Mouse (Mus musculus): ENCODE data around the gene L3mbtl1. TPM values are rescaled to one million over a fixed set of nuclear protein-coding genes. Genes with fewer than 3 reads are reported as not detected.

Gene L3mbtl1
- total and polyA plus RNA-seq, 3 experiments = 0.04 to 0.31 TPM; not detected in 1

DNA sequence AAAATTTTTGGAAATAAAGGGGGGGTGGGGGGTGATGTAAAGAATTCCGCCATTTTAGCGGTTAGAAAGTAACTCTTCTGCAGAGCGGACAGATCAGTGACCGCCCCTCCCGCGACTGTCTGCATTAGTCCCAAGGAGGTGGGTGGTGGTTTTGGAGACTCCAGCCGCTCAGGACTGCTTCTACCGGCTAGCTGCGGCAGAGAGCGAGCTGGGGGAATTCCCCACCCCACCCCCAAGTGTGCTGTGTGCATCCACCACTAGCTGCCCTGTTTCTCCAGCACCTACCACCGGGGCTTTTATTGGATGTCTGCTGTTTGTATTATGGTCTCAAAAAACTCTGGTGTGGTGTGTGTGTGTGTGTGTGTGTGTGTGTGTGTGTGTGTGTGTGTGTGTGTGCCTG is 659 bp downstream of the L3mbtl1 start:
- Histone ChIP-seq H3K27ac (ENCODE audit: control insufficient read depth, low read depth, low read length) (no peak overlapping the region), H3K9ac (ENCODE audit: control insufficient read depth, low read depth, low read length, poor library complexity, severe bottlenecking) (no peak overlapping the region), H3K27me3 (ENCODE audit: control insufficient read depth in 1 of 2, insufficient read depth in 2 of 2, low read length in 2 of 2) (no peaks in the 10 kb centered on the region), H3K79me2 (ENCODE audit: control insufficient read depth, insufficient read depth, low read length, poor library complexity) (no peaks in the 10 kb centered on the region), H3K9me3 (replicated peaks; ENCODE audit: insufficient read depth, low read length) (no peaks in the 10 kb centered on the region), H3K4me3 (ENCODE audit: control insufficient read depth in 1 of 2, insufficient read depth in 1 of 2, low read depth in 2 of 2, low read length in 2 of 2) (no peak overlapping the region), H3K36me3 (ENCODE audit: control insufficient read depth in 1 of 2, insufficient read depth in 2 of 2, low read length in 2 of 2) (peaks cover 0 to 1% of the 10 kb centered on the region in 2 experiments; a peak in 1 of 4 replicates), H3K4me1 (ENCODE audit: control insufficient read depth in 1 of 2, insufficient read depth in 2 of 2, low read length in 2 of 2) (no peaks in the 10 kb centered on the region)
- TF ChIP-seq NRF1 (IDR thresholded peaks at IDR 0.05; ENCODE audit: insufficient read depth, low read depth, low read length, poor library complexity, severe bottlenecking) (no peak), MEF2A (IDR thresholded peaks at IDR 0.05; ENCODE audit: extremely low read depth, insufficient replicate concordance, low read depth, low read length, poor library complexity, severe bottlenecking) (no peak), TBP (IDR thresholded peaks at IDR 0.05; ENCODE audit: low read depth, low read length) (no peak)
- no peak for DNase-seq (ENCODE audit: low read depth, low spot score)

DNA sequence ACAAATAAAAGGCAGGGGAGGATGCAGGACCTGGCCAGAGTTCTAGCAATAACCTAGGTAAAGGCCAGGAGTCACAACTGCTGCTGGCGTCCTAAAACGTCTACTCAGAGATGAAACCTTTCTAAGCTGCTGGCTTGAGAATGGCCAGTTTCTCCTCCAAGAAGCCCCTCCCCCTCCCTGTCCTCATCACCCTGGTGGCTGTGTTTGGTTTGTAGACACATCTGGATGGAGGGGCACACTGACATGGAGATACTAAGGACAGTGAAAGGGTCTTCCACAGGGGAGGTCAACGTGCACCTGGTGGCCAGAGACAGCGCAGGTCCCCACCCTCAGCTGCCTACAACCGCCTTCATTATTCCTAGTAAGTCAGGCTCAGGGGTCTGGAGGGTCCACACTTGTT is 3.7 kb downstream of the L3mbtl1 start:
- no peaks in the 10 kb centered on the region for H3K4me1 ChIP-seq (ENCODE audit: control insufficient read depth in 1 of 2, insufficient read depth in 2 of 2, low read length in 2 of 2)
- no peaks in the 10 kb centered on the region for H3K9me3 ChIP-seq (replicated peaks; ENCODE audit: insufficient read depth, low read length)
- no peak overlapping the region for H3K4me3 ChIP-seq (ENCODE audit: control insufficient read depth in 1 of 2, insufficient read depth in 1 of 2, low read depth in 2 of 2, low read length in 2 of 2)
- H3K79me2 ChIP-seq (ENCODE audit: control insufficient read depth, insufficient read depth, low read length, poor library complexity) = no peaks in the 10 kb centered on the region
- no peak overlapping the region for H3K27ac ChIP-seq (ENCODE audit: control insufficient read depth, low read depth, low read length)
- no peak overlapping the region for H3K9ac ChIP-seq (ENCODE audit: control insufficient read depth, low read depth, low read length, poor library complexity, severe bottlenecking)
- H3K36me3 ChIP-seq (ENCODE audit: control insufficient read depth in 1 of 2, insufficient read depth in 2 of 2, low read length in 2 of 2) = no peaks in the 10 kb centered on the region
- no peak for DNase-seq (ENCODE audit: low read depth, low spot score)
- TF ChIP-seq HCFC1 (IDR thresholded peaks at IDR 0.05; ENCODE audit: low read depth, low read length) = no peak
- TF ChIP-seq MAFK (IDR thresholded peaks at IDR 0.05; ENCODE audit: borderline replicate concordance, low read depth, low read length) = no peak
- no peak for TF ChIP-seq ZC3H11A (IDR thresholded peaks at IDR 0.05; ENCODE audit: low read depth, low read length)
- TF ChIP-seq GATA1 (IDR thresholded peaks at IDR 0.05; ENCODE audit: low read depth, low read length) = no peak
- no peak for TF ChIP-seq MYC (IDR thresholded peaks at IDR 0.05; ENCODE audit: low read depth, low read length)
- no peak for TF ChIP-seq TAL1 (IDR thresholded peaks at IDR 0.05; ENCODE audit: low read length)
- TF ChIP-seq ZKSCAN1 (IDR thresholded peaks at IDR 0.05; ENCODE audit: low read depth, low read length) = no peak
- no peak for TF ChIP-seq ZNF384 (IDR thresholded peaks at IDR 0.05; ENCODE audit: low read depth, low read length)
- TF ChIP-seq TCF12 (IDR thresholded peaks at IDR 0.05; ENCODE audit: low read depth, low read length) = no peak
- no peak for TF ChIP-seq ELF1 (IDR thresholded peaks at IDR 0.05; ENCODE audit: low read depth, low read length)
- no peak for TF ChIP-seq JUND (IDR thresholded peaks at IDR 0.05; ENCODE audit: low read depth, low read length)
- no peak for TF ChIP-seq POLR2AphosphoS5 (IDR thresholded peaks at IDR 0.05; ENCODE audit: borderline replicate concordance, low read depth, low read length)
- H3K27me3 ChIP-seq (ENCODE audit: control insufficient read depth in 1 of 2, insufficient read depth in 2 of 2, low read length in 2 of 2) = no peaks in the 10 kb centered on the region

DNA sequence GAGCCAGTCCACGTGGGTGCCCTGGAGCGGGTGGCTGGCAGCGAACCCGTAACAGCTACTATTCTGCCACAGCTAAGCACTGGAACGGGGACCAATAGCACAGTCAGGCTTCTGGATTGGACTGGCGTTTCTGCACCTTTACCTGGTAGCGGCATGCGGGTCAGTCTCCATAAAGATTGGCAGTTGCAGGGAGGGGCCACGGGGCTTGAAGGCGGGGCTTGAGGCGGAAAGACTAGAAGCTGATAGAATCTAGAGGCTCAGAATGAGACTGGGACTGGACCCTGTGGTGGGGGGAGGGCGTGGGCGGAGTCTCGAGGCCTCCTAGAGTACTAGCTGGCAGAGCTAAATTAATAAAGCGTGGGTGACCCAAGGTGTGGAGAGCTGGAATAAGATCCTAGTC is 4.5 kb downstream of the L3mbtl1 start:
- no peaks in the 10 kb centered on the region for H3K27me3 ChIP-seq (ENCODE audit: control insufficient read depth in 1 of 2, insufficient read depth in 2 of 2, low read length in 2 of 2)
- DNase-seq (ENCODE audit: low read depth, low spot score) = no peak
- no peaks in the 10 kb centered on the region for H3K36me3 ChIP-seq (ENCODE audit: control insufficient read depth in 1 of 2, insufficient read depth in 2 of 2, low read length in 2 of 2)
- no peak overlapping the region for H3K9ac ChIP-seq (ENCODE audit: control insufficient read depth, low read depth, low read length, poor library complexity, severe bottlenecking)
- no peak overlapping the region for H3K27ac ChIP-seq (ENCODE audit: control insufficient read depth, low read depth, low read length)
- H3K79me2 ChIP-seq (ENCODE audit: control insufficient read depth, insufficient read depth, low read length, poor library complexity) = no peaks in the 10 kb centered on the region
- no peaks in the 10 kb centered on the region for H3K9me3 ChIP-seq (replicated peaks; ENCODE audit: insufficient read depth, low read length)
- H3K4me3 ChIP-seq (ENCODE audit: control insufficient read depth in 1 of 2, insufficient read depth in 1 of 2, low read depth in 2 of 2, low read length in 2 of 2) = no peak overlapping the region
- H3K4me1 ChIP-seq (ENCODE audit: control insufficient read depth in 1 of 2, insufficient read depth in 2 of 2, low read length in 2 of 2) = no peaks in the 10 kb centered on the region
- TF ChIP-seq ELF1 (IDR thresholded peaks at IDR 0.05; ENCODE audit: low read depth, low read length) (no peak), MAX (IDR thresholded peaks at IDR 0.05; ENCODE audit: low read length) (no peak), USF2 (IDR thresholded peaks at IDR 0.05; ENCODE audit: borderline replicate concordance in 1 of 2, insufficient read depth in 1 of 2, low read depth in 1 of 2, low read length in 2 of 2) (no peak), POLR2A (IDR thresholded peaks at IDR 0.05; ENCODE audit: control insufficient read depth in 1 of 2, insufficient read depth in 1 of 2, low read depth in 1 of 2, low read length in 2 of 2, poor library complexity in 1 of 2) (no peak), POLR2AphosphoS2 (IDR thresholded peaks at IDR 0.05; ENCODE audit: low read length) (no peak), UBTF (IDR thresholded peaks at IDR 0.05; ENCODE audit: borderline replicate concordance, insufficient read depth, low read depth, low read length) (no peak), TCF12 (IDR thresholded peaks at IDR 0.05; ENCODE audit: low read depth, low read length) (no peak), EP300 (IDR thresholded peaks at IDR 0.05; ENCODE audit: low read depth in 1 of 2, low read length in 2 of 2) (no peak), USF1 (IDR thresholded peaks at IDR 0.05; ENCODE audit: low read depth, low read length) (no peak), ZKSCAN1 (IDR thresholded peaks at IDR 0.05; ENCODE audit: low read depth, low read length) (no peak), MYB (IDR thresholded peaks at IDR 0.05; ENCODE audit: low read depth, low read length) (no peak), RAD21 (IDR thresholded peaks at IDR 0.05; ENCODE audit: low read depth, low read length) (no peak), BHLHE40 (IDR thresholded peaks at IDR 0.05; ENCODE audit: borderline replicate concordance, low read depth, low read length) (no peak), CTCF (IDR thresholded peaks at IDR 0.05 in 2 of 3, conservative IDR thresholded peaks at IDR 0.05 in 1 of 3; ENCODE audit: control insufficient read depth in 1 of 3, insufficient read depth in 1 of 3, low read depth in 2 of 3, low read length in 3 of 3, poor library complexity in 1 of 3, severe bottlenecking in 1 of 3) (no peak)

Measured in MEL (cell line).